Mouse (Mus musculus): ENCODE data around the gene Cartpt.

DNA sequence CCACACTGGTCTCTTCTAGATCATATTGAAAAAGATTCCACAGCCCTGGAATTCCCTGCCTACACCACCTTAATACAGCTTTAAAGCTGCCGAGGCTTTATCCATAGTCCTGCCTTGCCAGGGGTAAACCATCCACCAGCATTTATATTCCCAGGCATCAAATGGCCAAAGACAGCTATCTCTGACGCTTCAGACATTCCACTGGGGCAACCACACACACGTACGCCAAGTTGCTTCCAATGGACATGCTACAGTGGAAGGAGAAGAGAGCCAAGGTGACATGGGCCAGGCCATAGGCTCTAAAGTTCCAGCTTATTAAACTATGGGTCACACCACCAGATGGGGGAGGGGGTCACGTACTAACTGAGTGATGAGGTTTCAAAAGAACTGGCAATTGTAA lies 45.7 kb downstream of the Cartpt start:
- TF ChIP-seq POLR2A (IDR thresholded peaks at IDR 0.05; ENCODE audit: control insufficient read depth, extremely low read depth, insufficient read depth, low read length, poor library complexity) (no peak), CTCF (IDR thresholded peaks at IDR 0.05; ENCODE audit: borderline replicate concordance, control insufficient read depth, extremely low read depth, insufficient read depth, low read length, poor library complexity) (no peak)
